Mouse (Mus musculus) heart, postnatal 4 days (tissue): ENCODE measurements around the gene Pabpn1l. TPM values are rescaled to one million over a fixed set of nuclear protein-coding genes. Genes with fewer than 3 reads are reported as not detected.
A peak's percentile ranks its signal among the peaks of the same experiment; 100 is the strongest.

Source experiments
- DNase-seq: peaks from one replicate; pipeline ENCODE4 v3.0.0; 2021
- total RNA-seq, 2 experiments: library from RNA; stranded (reverse); gene quantifications; 2 replicates each; pipeline ENCODE4 v1.2.3; 2021

The Pabpn1l gene
- total RNA-seq, 2 experiments from 2014 or later, result not detected

- DNase-seq, result peak; percentile 38
Measured at GRCm38 (mm10) chr8:122616181-122616905, 6.2 kb downstream of the Pabpn1l start.

GRCm38 (mm10) chr8:122611295-122612133 is 11.0 kb downstream of the Pabpn1l start, which contains the start of the genes Galns and Trappc2l:
Gene Galns, minus strand, starts transcription at chr8:122611463.
Gene Trappc2l, plus strand, starts transcription at chr8:122611640.
- peak; percentile 97 for DNase-seq

- DNase-seq, result no peak
Measured at GRCm38 (mm10) chr8:122610612-122611277, 11.8 kb downstream of the Pabpn1l start.

- DNase-seq, result no peak
Measured at GRCm38 (mm10) chr8:122610209-122610608, 12.3 kb downstream of the Pabpn1l start.

- DNase-seq, result no peak
Measured at GRCm38 (mm10) chr8:122606810-122607209, 15.7 kb downstream of the Pabpn1l start.

GRCm38 (mm10) chr8:122605367-122605766 is 17.2 kb downstream of the Pabpn1l start:
- no peak for DNase-seq

- no peak for DNase-seq
Measured at GRCm38 (mm10) chr8:122604640-122605039, 17.9 kb downstream of the Pabpn1l start.

- no peak for DNase-seq
Measured at GRCm38 (mm10) chr8:122600666-122601065, 21.9 kb downstream of the Pabpn1l start.

- DNase-seq, result no peak
Measured at GRCm38 (mm10) chr8:122596031-122596430, 26.5 kb downstream of the Pabpn1l start.

- DNase-seq, result no peak
Measured at GRCm38 (mm10) chr8:122593783-122594507, 28.6 kb downstream of the Pabpn1l start.

- DNase-seq, result no peak
Measured at GRCm38 (mm10) chr8:122593240-122593639, 29.3 kb downstream of the Pabpn1l start.

GRCm38 (mm10) chr8:122586749-122587148 is 35.8 kb downstream of the Pabpn1l start:
- DNase-seq, result no peak

GRCm38 (mm10) chr8:122586171-122586570 is 36.4 kb downstream of the Pabpn1l start:
- DNase-seq, result no peak

- DNase-seq, result no peak
Measured at GRCm38 (mm10) chr8:122585411-122585891, 37.1 kb downstream of the Pabpn1l start.

- no peak for DNase-seq
Measured at GRCm38 (mm10) chr8:122584981-122585380, 37.6 kb downstream of the Pabpn1l start.

GRCm38 (mm10) chr8:122580926-122581325 is 41.6 kb downstream of the Pabpn1l start:
- no peak for DNase-seq

GRCm38 (mm10) chr8:122579196-122579595 is 43.3 kb downstream of the Pabpn1l start:
- DNase-seq, result no peak

- DNase-seq, result no peak
Measured at GRCm38 (mm10) chr8:122577116-122577515, 45.4 kb downstream of the Pabpn1l start.

- peak; percentile 94 for DNase-seq
Measured at GRCm38 (mm10) chr8:122576648-122577022, 45.9 kb downstream of the Pabpn1l start, which contains the start of gene Aprt. Gene Aprt, minus strand, starts transcription at chr8:122576909.

GRCm38 (mm10) chr8:122575735-122576647 is 46.5 kb downstream of the Pabpn1l start:
- no peak for DNase-seq

- no peak for DNase-seq
Measured at GRCm38 (mm10) chr8:122575286-122575685, 47.3 kb downstream of the Pabpn1l start.
